Mouse (Mus musculus) forelimb bud, embryonic 11.5 days (tissue): ENCODE measurements around the gene Heatr9.
"Not testable (repeated sequence)": the region's sequence is repeated elsewhere in the genome, so short reads cannot be mapped to it uniquely, and the experiment has no call there.

Experiments used
- DNase-seq: peaks from one replicate; pipeline ENCODE4 v3.0.0-alpha.2; 2012; ENCODE audit warnings: low read depth, low spot score

The Heatr9 gene

GRCm38 (mm10) chr11:83522075-83522474 lies at the start of gene Heatr9:
Gene Heatr9, minus strand, starts transcription at chr11:83522175.
- DNase-seq = no peak

GRCm38 (mm10) chr11:83570189-83570588 lies 48.2 kb upstream of the Heatr9 start:
- DNase-seq = no peak

- DNase-seq = no peak
Observed at GRCm38 (mm10) chr11:83569249-83569648, 47.3 kb upstream of the Heatr9 start.

- DNase-seq = no peak
Observed at GRCm38 (mm10) chr11:83568786-83569185, 46.8 kb upstream of the Heatr9 start.

- no peak for DNase-seq
Observed at GRCm38 (mm10) chr11:83568061-83568460, 46.1 kb upstream of the Heatr9 start.

GRCm38 (mm10) chr11:83567311-83567710 lies 45.3 kb upstream of the Heatr9 start:
- no peak for DNase-seq

GRCm38 (mm10) chr11:83566617-83567016 lies 44.6 kb upstream of the Heatr9 start:
- DNase-seq = no peak

- no peak for DNase-seq
Observed at GRCm38 (mm10) chr11:83563754-83564153, 41.8 kb upstream of the Heatr9 start.

- no peak for DNase-seq
Observed at GRCm38 (mm10) chr11:83562311-83562887, 40.4 kb upstream of the Heatr9 start.

- DNase-seq = no peak
Observed at GRCm38 (mm10) chr11:83560405-83560804, 38.4 kb upstream of the Heatr9 start.

- no peak for DNase-seq
Observed at GRCm38 (mm10) chr11:83557074-83557473, 35.1 kb upstream of the Heatr9 start.

- DNase-seq = peak; percentile 86
Observed at GRCm38 (mm10) chr11:83556085-83556781, 34.3 kb upstream of the Heatr9 start.

- no peak for DNase-seq
Observed at GRCm38 (mm10) chr11:83551668-83552067, 29.7 kb upstream of the Heatr9 start.

GRCm38 (mm10) chr11:83551037-83551436 lies 29.1 kb upstream of the Heatr9 start:
- not testable (repeated sequence) for DNase-seq

GRCm38 (mm10) chr11:83550186-83550632 lies 28.2 kb upstream of the Heatr9 start:
- DNase-seq = no peak

- DNase-seq = peak; percentile 19
Observed at GRCm38 (mm10) chr11:83544214-83544613, 22.2 kb upstream of the Heatr9 start.

GRCm38 (mm10) chr11:83541415-83541814 lies 19.4 kb upstream of the Heatr9 start:
- DNase-seq = no peak

GRCm38 (mm10) chr11:83540931-83541330 lies 19.0 kb upstream of the Heatr9 start:
- DNase-seq = no peak

- no peak for DNase-seq
Observed at GRCm38 (mm10) chr11:83538705-83539314, 16.8 kb upstream of the Heatr9 start.

GRCm38 (mm10) chr11:83536831-83537230 lies 14.9 kb upstream of the Heatr9 start:
- no peak for DNase-seq

GRCm38 (mm10) chr11:83534609-83535423 lies 12.8 kb upstream of the Heatr9 start:
- DNase-seq = peak; percentile 39

GRCm38 (mm10) chr11:83534143-83534542 lies 12.2 kb upstream of the Heatr9 start:
- no peak for DNase-seq
